8 mouse cellular contexts compared by ENCODE assay signal in the genomic region with DNA sequence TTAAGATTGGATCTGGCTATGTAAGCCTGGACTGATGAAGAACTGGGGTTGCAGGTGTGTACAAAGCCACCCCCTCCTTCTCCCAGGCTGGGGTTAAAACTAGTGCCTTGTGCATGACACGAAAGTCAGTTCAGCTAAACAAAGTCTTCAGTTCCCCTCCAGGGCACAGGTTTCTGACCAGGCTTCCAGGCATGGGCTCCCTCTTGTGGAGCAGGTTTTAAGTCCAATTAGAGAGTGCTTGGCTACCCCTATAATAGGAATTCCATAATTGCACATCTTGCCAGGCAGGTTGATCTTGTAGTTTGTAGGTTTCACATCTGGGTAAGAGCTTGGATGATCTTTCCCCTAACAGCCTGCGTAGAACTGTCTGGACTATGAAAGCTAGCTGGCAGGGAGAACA.
DNase-seq lines count a peak whose midpoint lies in the region; ATAC-seq and TF ChIP-seq lines count a peak whose summit lies in the region.

No protein-coding gene starts in this region.

- no peak overlapping the region for H3K4me3 ChIP-seq in forebrain, embryonic 10.5 days
- no peak overlapping the region for H3K4me3 ChIP-seq in forebrain, embryonic 15.5 days
- no peak overlapping the region for H3K4me3 ChIP-seq in midbrain, postnatal 0 days (ENCODE audit: low read depth, low read length)

- no peaks in the 10 kb centered on the region for H3K36me3 ChIP-seq in forebrain, embryonic 10.5 days (replicated peaks)
- no peaks in the 10 kb centered on the region for H3K36me3 ChIP-seq in forebrain, embryonic 15.5 days
- H3K36me3 ChIP-seq in midbrain, postnatal 0 days (ENCODE audit: insufficient read depth, low read length): no peaks in the 10 kb centered on the region

- intact Hi-C loops in left cerebral cortex, postnatal 4 days (cut with DNase I): loop anchor here (5.0 kb wide), 1 partner anchor 262 kb away; no protein-coding TSS in a partner anchor

- no peak for DNase-seq in forebrain, embryonic 10.5 days (ENCODE audit: extremely low spot score, low spot score)
- peak; percentile 24 for DNase-seq in left cerebral cortex, postnatal 4 days
- DNase-seq in left cerebral cortex, adult 11 months (ENCODE audit: low spot score): no peak
- DNase-seq in fat pad, adult 2 months (ENCODE audit: extremely low read depth, low read depth, low spot score): peak; percentile 61
- no peak for DNase-seq in midbrain, postnatal 0 days (ENCODE audit: low spot score)
- no peak for DNase-seq in cerebellum, adult 18-20 months
- no peak for DNase-seq in adrenal gland, adult 18-20 months (ENCODE audit: low spot score in 2 of 2)

- no peak for ATAC-seq in forebrain, embryonic 15.5 days (replicated peaks)
- ATAC-seq in midbrain, postnatal 0 days (ENCODE audit: low FRiP score): no peak

- no peak overlapping the region for H3K4me2 ChIP-seq in forebrain, embryonic 15.5 days (replicated peaks)
- H3K4me2 ChIP-seq in midbrain, postnatal 0 days (ENCODE audit: low read depth, low read length, poor library complexity, severe bottlenecking): no peak overlapping the region

- TF ChIP-seq CTCF in midbrain, postnatal 0 days (IDR thresholded peaks at IDR 0.05): peak; percentile 59

- 57% methylated on average over 2 of the region's 2 CpGs for WGBS in forebrain, embryonic 10.5 days
- WGBS in forebrain, embryonic 15.5 days: 60% methylated on average over 2 of the region's 2 CpGs
- WGBS in midbrain, postnatal 0 days: 59% methylated on average over 2 of the region's 2 CpGs

- peaks cover 24% of the 10 kb centered on the region for H3K4me1 ChIP-seq in forebrain, embryonic 10.5 days
- peaks cover 25% of the 10 kb centered on the region for H3K4me1 ChIP-seq in forebrain, embryonic 15.5 days
- H3K4me1 ChIP-seq in midbrain, postnatal 0 days (ENCODE audit: insufficient read depth, low read length): no peaks in the 10 kb centered on the region

- peak overlapping the region; percentile 60; the same call in 1 of the 2 replicates for H3K27ac ChIP-seq in forebrain, embryonic 10.5 days
- H3K27ac ChIP-seq in forebrain, embryonic 15.5 days (replicated peaks): no peak overlapping the region
- H3K27ac ChIP-seq in midbrain, postnatal 0 days (ENCODE audit: low read depth, low read length): no peak overlapping the region

- H3K9ac ChIP-seq in forebrain, embryonic 15.5 days (replicated peaks): no peak overlapping the region
- H3K9ac ChIP-seq in midbrain, postnatal 0 days (replicated peaks; ENCODE audit: low read length, poor library complexity, severe bottlenecking): no peak overlapping the region

- no peaks in the 10 kb centered on the region for H3K9me3 ChIP-seq in forebrain, embryonic 10.5 days
- H3K9me3 ChIP-seq in forebrain, embryonic 15.5 days: no peaks in the 10 kb centered on the region
- H3K9me3 ChIP-seq in midbrain, postnatal 0 days (ENCODE audit: low read length): no peaks in the 10 kb centered on the region

- peaks cover 9% of the 10 kb centered on the region; the same call in 1 of the 2 replicates for H3K27me3 ChIP-seq in forebrain, embryonic 10.5 days (ENCODE audit: poor library complexity, severe bottlenecking)
- no peaks in the 10 kb centered on the region for H3K27me3 ChIP-seq in forebrain, embryonic 15.5 days
- no peaks in the 10 kb centered on the region for H3K27me3 ChIP-seq in midbrain, postnatal 0 days (ENCODE audit: insufficient read depth, low read length)

Comparison
In these comparisons a context has a peak if more than half of its experiments do, and no peak if none do; other contexts are left out.
1. DNase-seq: peak in left cerebral cortex, postnatal 4 days (single experiment) and fat pad, adult 2 months (single experiment); none in forebrain, embryonic 10.5 days (single experiment), left cerebral cortex, adult 11 months (single experiment), midbrain, postnatal 0 days (single experiment), cerebellum, adult 18-20 months (0 of 2) and adrenal gland, adult 18-20 months (0 of 2).